Mouse (Mus musculus) embryonic fibroblast, embryonic 13.5 days (primary cell): Measurements from ENCODE around the gene Rtl9. TPM values are rescaled to one million over a fixed set of nuclear protein-coding genes. Genes with fewer than 3 reads are reported as not detected.

ENCODE experiments used
- H3K27ac ChIP-seq: 2 replicates; pipeline ENCODE4 v1.5.1; 2012; ENCODE audit warnings: low read length, control low read depth, inconsistent platforms; ENCODE audit not compliant: insufficient read depth
- H3K4me1 ChIP-seq: 2 replicates; pipeline ENCODE4 v1.6.1; 2011; ENCODE audit warnings: low read length; ENCODE audit not compliant: control insufficient read depth, insufficient read depth
- H3K4me3 ChIP-seq: 2 replicates; pipeline ENCODE4 v1.5.1; 2011; ENCODE audit warnings: mild to moderate bottlenecking, control low read depth, low read length; ENCODE audit not compliant: insufficient read depth
- CTCF ChIP-seq: IDR thresholded peaks from 2 replicates; pipeline ENCODE4 v1.5.1; 2011; ENCODE audit warnings: mild to moderate bottlenecking, control low read depth, low read length, moderate library complexity, borderline replicate concordance; ENCODE audit not compliant: insufficient read depth
- POLR2A ChIP-seq: IDR thresholded peaks from 2 replicates; pipeline ENCODE4 v1.6.1; 2011; ENCODE audit warnings: low read depth, mild to moderate bottlenecking, control low read depth, low read length, moderate library complexity
- polyA plus RNA-seq: library from polyadenylated mRNA; stranded (reverse); fragments of >200 nt; gene quantifications from 2 replicates; pipeline ENCODE4 v1.2.4, GENCODE M21; 2011; ENCODE audit warnings: low read depth; ENCODE audit not compliant: missing spikeins, insufficient read length

Gene Rtl9
- polyA plus RNA-seq, 1 experiment: 0.42 TPM

DNA sequence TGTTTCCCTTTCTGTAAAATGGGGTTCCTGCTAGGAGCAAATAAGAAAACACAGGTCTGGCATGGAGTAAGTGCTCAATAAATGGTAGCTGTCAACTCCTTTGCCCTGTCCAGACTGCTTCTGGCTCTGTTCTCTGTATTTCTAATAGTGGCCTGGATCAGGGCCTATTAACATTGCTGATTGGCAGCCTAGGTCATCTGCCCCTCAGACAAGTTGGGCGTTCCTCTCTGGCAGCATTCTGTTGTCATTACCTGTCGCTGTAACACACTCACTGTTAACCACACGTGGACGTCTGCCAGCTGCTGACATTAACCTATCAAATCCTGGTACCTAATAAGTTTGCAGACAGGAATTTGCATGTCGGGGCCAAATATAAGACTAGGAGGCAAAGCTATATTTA lies 31.8 kb upstream of the Rtl9 start:
- Histone ChIP-seq H3K4me3 (no peak overlapping the region), H3K27ac (no peak overlapping the region), H3K4me1 (no peaks in the 10 kb centered on the region; the same call in 1 of the 2 replicates)
- no peak for TF ChIP-seq CTCF
- TF ChIP-seq POLR2A: no peak

- H3K27ac ChIP-seq: no peak overlapping the region
- no peaks in the 10 kb centered on the region for H3K4me1 ChIP-seq
- TF ChIP-seq CTCF (no peak), POLR2A (no peak)
- H3K4me3 ChIP-seq: no peak overlapping the region
These were observed 18.7 kb upstream of the Rtl9 start for GRCm38 (mm10) chrX:143080458-143081336.

DNA sequence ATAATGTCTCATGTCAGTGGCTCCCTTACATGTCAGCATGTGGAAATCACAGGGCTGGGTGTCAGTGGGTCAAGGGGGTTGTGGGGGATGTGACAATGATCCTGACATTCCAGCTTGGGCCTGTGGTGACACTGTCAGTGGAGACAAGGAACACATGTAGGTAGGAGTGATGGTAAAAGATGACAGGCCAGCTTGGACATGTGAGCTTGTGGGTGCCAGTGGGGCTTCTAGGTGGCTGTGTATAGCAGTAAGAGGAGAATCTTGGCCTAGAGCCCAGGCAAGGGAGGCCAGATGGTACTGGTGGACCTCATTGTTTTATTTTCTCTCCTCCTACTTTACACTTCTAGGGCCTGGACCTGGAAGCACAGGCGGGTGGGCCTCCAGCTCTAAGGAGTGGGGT lies 16.7 kb upstream of the Rtl9 start:
- Histone ChIP-seq H3K4me1 (no peaks in the 10 kb centered on the region), H3K4me3 (no peak overlapping the region), H3K27ac (no peak overlapping the region)
- TF ChIP-seq POLR2A: no peak
- TF ChIP-seq CTCF: no peak

DNA sequence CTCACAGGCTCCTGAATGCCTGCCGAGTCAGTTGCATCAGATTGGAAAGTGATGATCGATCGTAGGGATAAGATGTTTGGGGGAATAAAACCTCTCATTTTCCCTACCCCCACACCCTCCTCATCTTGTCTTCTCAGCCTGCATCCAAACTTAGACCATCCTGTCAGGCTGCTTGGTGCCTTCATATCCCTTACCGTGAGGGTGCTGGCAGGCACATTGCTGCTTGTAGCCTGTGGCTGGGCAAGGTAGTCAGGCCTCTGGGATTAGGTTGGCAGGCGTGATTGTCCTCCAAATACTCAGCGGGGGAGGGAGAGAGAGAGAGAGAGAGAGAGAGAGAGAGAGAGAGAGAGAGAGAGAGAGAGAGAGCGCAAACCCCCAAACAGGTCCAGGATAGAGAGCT lies 11.2 kb upstream of the Rtl9 start:
- TF ChIP-seq CTCF: no peak
- no peak for TF ChIP-seq POLR2A
- Histone ChIP-seq H3K27ac (no peak overlapping the region), H3K4me1 (no peaks in the 10 kb centered on the region), H3K4me3 (no peak overlapping the region)

- no peaks in the 10 kb centered on the region for H3K4me1 ChIP-seq
- TF ChIP-seq POLR2A (no peak), CTCF (no peak)
- H3K4me3 ChIP-seq: no peak overlapping the region
- H3K27ac ChIP-seq: no peak overlapping the region
These were observed 8.3 kb upstream of the Rtl9 start for GRCm38 (mm10) chrX:143090904-143091588.

DNA sequence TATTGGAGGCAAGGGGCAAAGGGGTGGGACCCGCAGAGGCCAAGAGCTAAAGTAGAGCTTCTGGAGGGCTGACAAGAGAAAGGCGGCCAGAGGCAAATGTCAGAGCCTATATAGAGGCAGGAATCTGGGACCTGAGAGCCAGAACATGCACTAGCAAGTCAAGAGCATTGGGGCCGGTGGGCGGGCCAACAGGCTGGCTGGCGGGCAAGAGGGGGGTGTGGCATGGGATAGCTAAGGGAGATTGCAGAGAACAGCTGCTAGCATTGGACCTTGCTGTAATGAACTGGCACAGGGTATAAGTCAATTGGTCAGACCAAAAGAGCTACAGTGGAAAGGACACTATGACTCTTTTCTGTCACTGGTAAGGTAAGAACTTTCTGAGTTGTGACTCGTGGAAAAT lies 1.8 kb upstream of the Rtl9 start:
- Histone ChIP-seq H3K4me3 (no peak overlapping the region), H3K4me1 (no peaks in the 10 kb centered on the region), H3K27ac (no peak overlapping the region)
- no peak for TF ChIP-seq POLR2A
- TF ChIP-seq CTCF: no peak

DNA sequence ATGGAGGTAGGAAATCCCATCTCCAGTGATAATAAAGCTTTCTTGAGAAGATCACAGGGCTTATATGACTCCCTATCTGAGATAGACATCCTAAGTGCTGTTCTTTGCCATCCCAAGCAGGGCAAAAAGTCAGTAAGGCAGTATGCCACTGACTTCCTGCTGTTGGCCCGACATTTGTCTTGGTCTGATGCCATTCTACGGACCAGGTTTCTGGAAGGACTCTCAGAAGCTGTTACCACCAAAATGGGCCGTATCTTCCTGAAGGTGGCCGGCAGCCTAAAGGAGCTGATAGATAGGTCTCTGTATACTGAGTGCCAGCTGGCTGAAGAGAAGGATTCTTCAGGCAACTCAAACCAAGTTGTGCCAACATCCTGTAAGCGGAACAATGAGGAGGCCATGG lies 3.8 kb downstream of the Rtl9 start:
- TF ChIP-seq CTCF: no peak
- TF ChIP-seq POLR2A: no peak
- no peak overlapping the region for H3K27ac ChIP-seq
- H3K4me1 ChIP-seq: no peaks in the 10 kb centered on the region
- no peak overlapping the region for H3K4me3 ChIP-seq

GRCm38 (mm10) chrX:143105866-143106265 lies 6.5 kb downstream of the Rtl9 start:
- Histone ChIP-seq H3K4me1 (no peaks in the 10 kb centered on the region), H3K27ac (no peak overlapping the region), H3K4me3 (no peak overlapping the region)
- TF ChIP-seq CTCF (no peak), POLR2A (no peak)

GRCm38 (mm10) chrX:143112546-143112945 lies 13.2 kb downstream of the Rtl9 start:
- Histone ChIP-seq H3K4me3 (no peak overlapping the region), H3K4me1 (no peaks in the 10 kb centered on the region), H3K27ac (no peak overlapping the region)
- TF ChIP-seq POLR2A (no peak), CTCF (no peak)

Other genes with a start within 250 kb of the Rtl9 start
- gene Ammecr1, start 132.9 kb upstream of the Rtl9 start, polyA plus RNA-seq: 40.4 and 41.3 TPM in 2 replicates